16 mouse cellular contexts compared by ENCODE assay signal in the genomic region with DNA sequence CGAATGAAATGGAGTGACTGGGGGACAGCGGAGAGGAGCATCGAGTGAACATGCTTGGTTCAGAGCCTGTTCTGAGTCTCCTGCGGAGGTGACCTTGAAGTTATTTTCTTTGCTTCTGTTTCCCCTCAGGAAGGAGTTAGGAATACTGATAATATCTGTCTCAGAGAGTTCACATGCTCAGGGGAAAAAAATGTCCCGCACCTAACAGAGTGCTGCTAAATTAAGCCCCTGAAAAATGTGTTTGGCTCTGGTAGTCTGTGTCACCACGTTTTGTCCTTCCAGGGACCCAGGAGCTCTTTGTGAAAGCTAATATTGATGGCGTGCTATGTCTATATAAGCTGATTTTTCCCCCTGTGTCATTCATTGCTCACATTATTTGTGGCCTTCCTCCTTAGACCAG. TPM values are rescaled to one million over a fixed set of nuclear protein-coding genes. Genes with fewer than 3 reads are reported as not detected.
"Had no signal": no experiment of that assay in that cellular context is flagged by ENCODE, and none has a peak within 500 bp of the region (broad histone marks: within the 10 kb centered on the region; RNA-seq: fewer than 3 reads in every experiment).

No protein-coding gene starts in this region.

- H3K4me2 ChIP-seq: limb, embryonic 15.5 days; liver, embryonic 12.5 days; lung, embryonic 14.5 days; neural tube, embryonic 15.5 days had no signal

- H3K4me3 ChIP-seq: limb, embryonic 15.5 days; liver, embryonic 12.5 days; midbrain, embryonic 10.5 days; myocyte; neural tube, embryonic 15.5 days had no signal

- H3K36me3 ChIP-seq: limb, embryonic 15.5 days; liver, embryonic 12.5 days; midbrain, embryonic 10.5 days; neural tube, embryonic 15.5 days had no signal

- DNase-seq: right cerebral cortex, adult 18-20 months; thymus, postnatal 14 days had no signal

- H3K27ac ChIP-seq: limb, embryonic 15.5 days; liver, embryonic 12.5 days; midbrain, embryonic 10.5 days; neural tube, embryonic 15.5 days; stomach, postnatal 0 days had no signal

- H3K9ac ChIP-seq: limb, embryonic 15.5 days; liver, embryonic 12.5 days; lung, embryonic 14.5 days; neural tube, embryonic 15.5 days had no signal

- H3K9me3 ChIP-seq: limb, embryonic 15.5 days; liver, embryonic 12.5 days; midbrain, embryonic 10.5 days; neural tube, embryonic 15.5 days had no signal

- ATAC-seq: liver, embryonic 12.5 days had no signal

- H3K27me3 ChIP-seq: liver, embryonic 12.5 days; neural tube, embryonic 15.5 days had no signal

RNA-seq across cellular contexts. Expression of gene Mfsd6l, which starts 10.8 kb away (rescaled TPM):
- total RNA-seq: layer of hippocampus, postnatal 25 days; left cerebral cortex, postnatal 25 days had no signal
- polyA plus RNA-seq: limb, embryonic 11.5 days; liver, embryonic 12.5 days; midbrain, embryonic 10.5 days; midbrain, embryonic 14.5 days; myocyte; neural tube, embryonic 11.5 days; neural tube, embryonic 15.5 days had no signal

RNA-seq across cellular contexts. Expression of gene Ccdc42, which starts 41.6 kb away (rescaled TPM):
- total RNA-seq: megakaryocyte, adult 5-6 weeks had no signal
- polyA plus RNA-seq: liver, embryonic 16.5 days; midbrain, embryonic 14.5 days; myocyte; stomach, postnatal 0 days had no signal
